Mouse (Mus musculus) testis, postnatal 14 days (tissue): ENCODE results near the gene Cgnl1.

Experiments
- DNase-seq: peaks from one replicate; pipeline ENCODE4 v3.0.0; 2021; ENCODE audit warnings: low spot score

The Cgnl1 gene

GRCm38 (mm10) chr9:71716995-71717394, 54.4 kb downstream of the Cgnl1 start:
- no peak for DNase-seq

- no peak for DNase-seq
These were observed 60.6 kb downstream of the Cgnl1 start for GRCm38 (mm10) chr9:71710776-71711175.

GRCm38 (mm10) chr9:71709199-71709598, 62.2 kb downstream of the Cgnl1 start:
- no peak for DNase-seq

- DNase-seq, result no peak
These were observed 63.4 kb downstream of the Cgnl1 start for GRCm38 (mm10) chr9:71707989-71708388.

- no peak for DNase-seq
These were observed 66.9 kb downstream of the Cgnl1 start for GRCm38 (mm10) chr9:71704332-71705014.

- DNase-seq, result no peak
These were observed 72.3 kb downstream of the Cgnl1 start for GRCm38 (mm10) chr9:71699087-71699486.

GRCm38 (mm10) chr9:71698116-71698515, 73.3 kb downstream of the Cgnl1 start:
- no peak for DNase-seq

- no peak for DNase-seq
These were observed 74.2 kb downstream of the Cgnl1 start for GRCm38 (mm10) chr9:71697189-71697588.

GRCm38 (mm10) chr9:71696762-71697161, 74.6 kb downstream of the Cgnl1 start:
- no peak for DNase-seq

- no peak for DNase-seq
These were observed 76.3 kb downstream of the Cgnl1 start for GRCm38 (mm10) chr9:71695133-71695532.

GRCm38 (mm10) chr9:71694223-71694622, 77.2 kb downstream of the Cgnl1 start:
- no peak for DNase-seq

- DNase-seq, result no peak
These were observed 77.6 kb downstream of the Cgnl1 start for GRCm38 (mm10) chr9:71693771-71694170.

- DNase-seq, result no peak
These were observed 79.2 kb downstream of the Cgnl1 start for GRCm38 (mm10) chr9:71692165-71692564.

- DNase-seq, result no peak
These were observed 81.9 kb downstream of the Cgnl1 start for GRCm38 (mm10) chr9:71689369-71690073.

GRCm38 (mm10) chr9:71686463-71686862, 84.9 kb downstream of the Cgnl1 start:
- DNase-seq, result no peak

GRCm38 (mm10) chr9:71684772-71685171, 86.6 kb downstream of the Cgnl1 start:
- DNase-seq, result no peak

- DNase-seq, result no peak
These were observed 91.0 kb downstream of the Cgnl1 start for GRCm38 (mm10) chr9:71680381-71680780.

- no peak for DNase-seq
These were observed 92.1 kb downstream of the Cgnl1 start for GRCm38 (mm10) chr9:71679103-71679815.

- DNase-seq, result no peak
These were observed 94.3 kb downstream of the Cgnl1 start for GRCm38 (mm10) chr9:71676988-71677688.

- no peak for DNase-seq
These were observed 95.5 kb downstream of the Cgnl1 start for GRCm38 (mm10) chr9:71675799-71676414.

- no peak for DNase-seq
These were observed 96.2 kb downstream of the Cgnl1 start for GRCm38 (mm10) chr9:71675216-71675615.

- no peak for DNase-seq
These were observed 96.9 kb downstream of the Cgnl1 start for GRCm38 (mm10) chr9:71674476-71674875.
